Mouse (Mus musculus): ENCODE measurements around the gene Mecom.

Mecom gene

DNA sequence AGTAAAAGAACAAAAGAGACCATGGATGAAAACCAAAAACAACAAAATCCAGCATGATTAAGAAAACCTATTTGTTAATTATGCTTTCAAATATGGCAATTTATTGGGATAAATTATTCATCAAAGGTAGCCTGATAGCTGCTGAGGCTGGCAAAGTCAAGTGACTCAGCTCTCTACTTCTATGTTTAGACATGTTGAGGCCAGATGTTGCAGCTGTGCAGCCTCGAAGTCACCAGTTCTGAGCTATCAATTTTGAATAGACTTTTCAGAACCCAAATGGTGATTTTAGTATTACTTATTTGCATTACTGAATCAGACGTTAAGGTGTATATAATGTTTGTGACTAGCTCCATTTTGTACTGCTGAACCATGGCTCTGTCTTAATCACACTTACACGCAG lies 588.8 kb downstream of the Mecom start:
- ATAC-seq (ENCODE audit: low TSS enrichment) = no peak

DNA sequence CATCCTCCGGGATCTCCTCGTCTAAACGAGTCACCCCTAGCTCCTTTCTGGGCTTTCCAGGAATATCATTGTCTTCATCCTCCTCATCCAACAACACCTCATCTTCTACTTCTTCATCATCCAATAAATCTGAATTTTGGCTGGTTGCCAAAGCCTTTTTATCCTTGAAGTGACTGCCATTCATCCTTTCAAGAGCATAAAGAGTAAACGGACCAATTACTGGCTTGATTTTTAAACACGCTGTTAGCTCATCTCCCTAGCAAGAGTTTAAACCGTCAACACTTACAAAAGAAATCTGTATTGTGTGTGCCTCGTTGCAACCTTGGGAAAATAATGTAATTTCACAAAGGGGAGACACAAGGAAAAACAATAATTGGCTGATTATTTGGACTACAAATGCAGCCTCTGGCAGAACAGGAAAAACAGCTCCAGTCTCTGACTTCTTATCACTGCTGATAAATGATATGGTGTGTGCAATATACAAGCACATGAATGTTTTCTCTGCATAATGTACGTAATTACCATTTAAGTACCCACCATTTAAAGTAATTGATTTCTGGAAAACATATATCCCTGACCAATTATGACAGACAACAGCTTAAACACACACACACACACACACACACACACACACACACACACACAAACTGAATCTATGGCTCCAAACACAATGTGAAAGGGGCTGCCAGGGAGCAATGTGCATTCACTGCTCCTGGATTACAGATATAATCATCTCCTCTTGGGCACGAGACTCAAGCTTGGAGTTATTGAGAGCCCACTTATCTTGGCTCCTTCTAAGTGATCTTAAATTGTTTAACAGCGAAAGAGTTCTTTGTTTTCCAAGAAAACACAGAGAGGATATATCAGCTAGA lies 590.2 kb downstream of the Mecom start:
- ATAC-seq (ENCODE audit: low TSS enrichment) = no peak

DNA sequence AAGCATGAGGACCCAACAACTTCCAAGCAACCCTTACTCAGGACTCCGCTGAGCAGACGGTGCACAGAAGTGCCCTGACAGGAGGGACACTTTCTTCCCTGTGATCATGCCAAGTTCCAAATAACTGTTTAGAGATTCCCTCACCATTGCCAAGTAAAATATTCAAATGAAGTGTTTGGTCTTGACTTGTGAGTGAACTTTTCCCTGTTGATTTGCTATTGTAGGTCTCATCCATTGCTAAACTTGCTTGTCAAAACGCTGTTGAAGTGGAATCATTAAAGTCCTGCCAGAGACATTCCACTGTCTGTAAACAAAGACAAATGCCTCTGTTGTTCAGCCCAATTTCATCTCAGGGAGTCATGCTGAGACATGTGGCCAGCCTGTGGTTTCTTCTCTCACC lies 594.5 kb downstream of the Mecom start:
- no peak for ATAC-seq (ENCODE audit: low TSS enrichment)

DNA sequence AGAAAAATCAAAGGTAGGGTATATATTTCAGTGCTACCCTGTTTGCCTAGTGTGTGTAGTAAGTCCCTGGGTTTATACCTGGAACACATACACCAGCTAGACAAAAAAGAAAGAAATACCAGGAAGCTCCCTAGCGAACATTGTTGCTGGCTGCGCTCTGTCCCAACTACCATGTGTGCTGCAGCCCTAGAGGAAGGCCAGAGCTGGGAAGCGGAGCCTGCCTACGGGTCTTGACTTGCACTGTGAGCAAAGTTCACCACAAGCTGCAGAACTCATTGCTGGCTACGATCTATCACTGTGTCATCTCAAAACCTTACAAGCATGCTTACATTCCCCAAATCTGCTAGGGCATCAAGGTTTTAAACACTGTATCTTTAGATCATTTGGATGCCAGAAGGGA lies 597.0 kb downstream of the Mecom start:
- ATAC-seq (ENCODE audit: low TSS enrichment) = no peak

GRCm38 (mm10) chr3:29903596-29904308 lies 644.1 kb downstream of the Mecom start:
- ATAC-seq (ENCODE audit: low TSS enrichment) = no peak
